Comparison of ENCODE assay signal across 11 mouse cellular contexts in genomic region chr5:120437986-120438385, GRCm38 (mm10). TPM values are rescaled to one million over a fixed set of nuclear protein-coding genes. Genes with fewer than 3 reads are reported as not detected.
DNase-seq lines count a peak whose midpoint lies in the region; ATAC-seq and TF ChIP-seq lines count a peak whose summit lies in the region.
"Had no signal": no experiment of that assay in that cellular context is flagged by ENCODE, and none has a peak within 500 bp of the region (broad histone marks: within the 10 kb centered on the region; RNA-seq: fewer than 3 reads in every experiment).

No protein-coding gene starts in this region.

- H3K9ac ChIP-seq in kidney, embryonic 16.5 days (replicated peaks; ENCODE audit: low read length), result no peak overlapping the region
- no peak overlapping the region for H3K9ac ChIP-seq in forebrain, embryonic 16.5 days (replicated peaks; ENCODE audit: low read depth, low read length)
- peak overlapping the region; percentile 71 for H3K9ac ChIP-seq in midbrain, embryonic 11.5 days (ENCODE audit: low read length)
- H3K9ac ChIP-seq in liver, postnatal 0 days (replicated peaks), result no peak overlapping the region

- peaks cover 88% of the 10 kb centered on the region for H3K27me3 ChIP-seq in kidney, embryonic 16.5 days (ENCODE audit: insufficient read depth, low read length)
- H3K27me3 ChIP-seq in forebrain, embryonic 16.5 days (replicated peaks; ENCODE audit: control insufficient read depth, insufficient read depth, low read length), result peaks cover 60% of the 10 kb centered on the region
- peaks cover 75% of the 10 kb centered on the region for H3K27me3 ChIP-seq in midbrain, embryonic 11.5 days (ENCODE audit: control insufficient read depth, insufficient read depth, low read length)
- H3K27me3 ChIP-seq in liver, postnatal 0 days (ENCODE audit: insufficient read depth, low read length), result peaks cover 84% of the 10 kb centered on the region

- no peak for TF ChIP-seq EP300 in liver, postnatal 0 days (IDR thresholded peaks at IDR 0.05; ENCODE audit: low read depth)

- H3K4me2 ChIP-seq in kidney, embryonic 16.5 days (replicated peaks; ENCODE audit: low read depth, low read length), result no peak overlapping the region; the same call in 1 of the 2 replicates
- peak overlapping the region; percentile 36 for H3K4me2 ChIP-seq in forebrain, embryonic 16.5 days (ENCODE audit: low read length)
- peak overlapping the region; percentile 70 for H3K4me2 ChIP-seq in midbrain, embryonic 11.5 days
- H3K4me2 ChIP-seq in liver, postnatal 0 days (ENCODE audit: low read depth, low read length), result no peak overlapping the region

- no peak for ATAC-seq in kidney, embryonic 16.5 days (ENCODE audit: low FRiP score, low TSS enrichment)
- no peak for ATAC-seq in forebrain, embryonic 16.5 days
- no peak for ATAC-seq in midbrain, embryonic 11.5 days (ENCODE audit: low FRiP score)
- no peak for ATAC-seq in liver, postnatal 0 days

- no peaks in the 10 kb centered on the region for H3K9me3 ChIP-seq in kidney, embryonic 16.5 days (ENCODE audit: low read length)
- no peaks in the 10 kb centered on the region for H3K9me3 ChIP-seq in forebrain, embryonic 16.5 days (ENCODE audit: control insufficient read depth, low read length)
- H3K9me3 ChIP-seq in midbrain, embryonic 11.5 days (ENCODE audit: control insufficient read depth, low read length), result no peaks in the 10 kb centered on the region
- H3K9me3 ChIP-seq in liver, postnatal 0 days (ENCODE audit: low read length), result no peaks in the 10 kb centered on the region

- DNase-seq in kidney, adult 11 months, result no peak
- DNase-seq in midbrain, embryonic 11.5 days (ENCODE audit: low spot score, missing footprints), result peak; percentile 93
- no peak for DNase-seq in adrenal gland, adult 8-10 months
- no peak for DNase-seq in liver, postnatal 0 days
- DNase-seq in ovary, adult 18-20 months (ENCODE audit: low spot score), result no peak
- no peak for DNase-seq in frontal cortex, postnatal 25 days (ENCODE audit: low spot score in 2 of 2)
- DNase-seq: kidney, postnatal 25 days; lung, postnatal 10 days had no signal

- no peak overlapping the region for H3K27ac ChIP-seq in kidney, embryonic 16.5 days (ENCODE audit: low read length)
- H3K27ac ChIP-seq in forebrain, embryonic 16.5 days (ENCODE audit: low read length), result no peak overlapping the region
- peak overlapping the region; percentile 85 for H3K27ac ChIP-seq in midbrain, embryonic 11.5 days (ENCODE audit: low read depth, low read length)
- no peak overlapping the region for H3K27ac ChIP-seq in liver, postnatal 0 days (ENCODE audit: low read depth)

- no peak for TF ChIP-seq CTCF in liver, postnatal 0 days (IDR thresholded peaks at IDR 0.05; ENCODE audit: low read depth)

- peak overlapping the region; percentile 13; the same call in 1 of the 2 replicates for H3K4me3 ChIP-seq in kidney, embryonic 16.5 days (ENCODE audit: low read length)
- H3K4me3 ChIP-seq in forebrain, embryonic 16.5 days (replicated peaks; ENCODE audit: low read length), result peak overlapping the region; percentile 21
- peak overlapping the region; percentile 47 for H3K4me3 ChIP-seq in midbrain, embryonic 11.5 days (ENCODE audit: low read depth, low read length)
- H3K4me3 ChIP-seq in liver, postnatal 0 days (ENCODE audit: low read depth, low read length), result no peak overlapping the region

- WGBS in kidney, embryonic 16.5 days, result under 1% methylated on average over 33 of the region's 33 CpGs
- WGBS in forebrain, embryonic 16.5 days, result under 1% methylated on average over 31 of the region's 33 CpGs
- WGBS in midbrain, embryonic 11.5 days, result under 1% methylated on average over 29 of the region's 33 CpGs
- WGBS in liver, postnatal 0 days (ENCODE audit: insufficient replicate concordance), result 2% methylated on average over 33 of the region's 33 CpGs

- no peaks in the 10 kb centered on the region for H3K36me3 ChIP-seq in kidney, embryonic 16.5 days (ENCODE audit: insufficient read depth, low read length)
- H3K36me3 ChIP-seq in forebrain, embryonic 16.5 days (ENCODE audit: control insufficient read depth, insufficient read depth), result no peaks in the 10 kb centered on the region
- H3K36me3 ChIP-seq in midbrain, embryonic 11.5 days (ENCODE audit: control insufficient read depth, insufficient read depth, low read length), result no peaks in the 10 kb centered on the region
- H3K36me3 ChIP-seq in liver, postnatal 0 days (replicated peaks; ENCODE audit: insufficient read depth, low read length), result no peaks in the 10 kb centered on the region

- peaks cover 23% of the 10 kb centered on the region for H3K4me1 ChIP-seq in kidney, embryonic 16.5 days (ENCODE audit: insufficient read depth, low read length)
- H3K4me1 ChIP-seq in forebrain, embryonic 16.5 days (replicated peaks; ENCODE audit: control insufficient read depth, insufficient read depth, low read length), result peaks cover 28% of the 10 kb centered on the region
- peaks cover 44% of the 10 kb centered on the region for H3K4me1 ChIP-seq in midbrain, embryonic 11.5 days (ENCODE audit: control insufficient read depth, insufficient read depth, low read length)
- H3K4me1 ChIP-seq in liver, postnatal 0 days (ENCODE audit: insufficient read depth), result peaks cover 4% of the 10 kb centered on the region; the same call in 1 of the 2 replicates

RNA-seq across cellular contexts. Expression of gene Lhx5, which starts 6.5 kb away (rescaled TPM):
- not detected in 2 replicates for polyA plus RNA-seq in kidney, embryonic 16.5 days (2015; fragmentation: Nextera tagmentation; extraction: Ambion mirVana)
- polyA plus RNA-seq in forebrain, embryonic 16.5 days (2015; fragmentation: Nextera tagmentation; extraction: Ambion mirVana), result 3.8 and 7.0 TPM in 2 replicates
- 21.5 and 22.0 TPM in 2 replicates for polyA plus RNA-seq in midbrain, embryonic 11.5 days (2014; fragmentation: Nextera tagmentation; extraction: Ambion mirVana)
- not detected for total RNA-seq in adrenal gland, adult 8-10 months (2022)
- not detected in 2 replicates for polyA plus RNA-seq in liver, postnatal 0 days (2015; fragmentation: Nextera tagmentation; extraction: Ambion mirVana)
- total RNA-seq: MEL had no signal

RNA-seq across cellular contexts. Expression of gene Sdsl, which starts 34.6 kb away (rescaled TPM):
- 13.3 and 15.3 TPM in 2 replicates for polyA plus RNA-seq in kidney, embryonic 16.5 days (2015; fragmentation: Nextera tagmentation; extraction: Ambion mirVana)
- polyA plus RNA-seq in forebrain, embryonic 16.5 days (2015; fragmentation: Nextera tagmentation; extraction: Ambion mirVana), result 1.9 and 2.3 TPM in 2 replicates
- polyA plus RNA-seq in midbrain, embryonic 11.5 days (2014; fragmentation: Nextera tagmentation; extraction: Ambion mirVana), result 4.2 TPM in 2 replicates
- total RNA-seq in adrenal gland, adult 8-10 months (2022), result 100 to 1,000 TPM in 3 of 4 experiments, 10 to 100 TPM in 1; 96.5 to 107 (median 105) TPM
- polyA plus RNA-seq in liver, postnatal 0 days (2015; fragmentation: Nextera tagmentation; extraction: Ambion mirVana), result 21.0 and 24.5 TPM in 2 replicates

RNA-seq across cellular contexts. Expression of gene Sds, which starts 38.3 kb away (rescaled TPM):
- not detected in 2 replicates for polyA plus RNA-seq in kidney, embryonic 16.5 days (2015; fragmentation: Nextera tagmentation; extraction: Ambion mirVana)
- polyA plus RNA-seq in forebrain, embryonic 16.5 days (2015; fragmentation: Nextera tagmentation; extraction: Ambion mirVana), result not detected in 2 replicates
- not detected in 2 replicates for polyA plus RNA-seq in midbrain, embryonic 11.5 days (2014; fragmentation: Nextera tagmentation; extraction: Ambion mirVana)
- under 1 TPM in 1 of 4 experiments, not detected in 3; 0.35 TPM for total RNA-seq in adrenal gland, adult 8-10 months (2022)
- 32.4 and 32.5 TPM in 2 replicates for polyA plus RNA-seq in liver, postnatal 0 days (2015; fragmentation: Nextera tagmentation; extraction: Ambion mirVana)
- total RNA-seq: MEL had no signal

Comparison
In these comparisons a context has a peak if more than half of its experiments do, and no peak if none do; other contexts are left out.
1. H3K4me2 ChIP-seq: peak in forebrain, embryonic 16.5 days (single experiment) and midbrain, embryonic 11.5 days (single experiment); none in kidney, embryonic 16.5 days (single experiment) and liver, postnatal 0 days (single experiment).
2. RNA of gene Sds, which starts 38.3 kb away (polyA plus RNA-seq): 32.4 to 32.5 TPM in liver, postnatal 0 days; not detected in forebrain, embryonic 16.5 days, not detected in midbrain, embryonic 11.5 days and not detected in kidney, embryonic 16.5 days; every median in the first group is over 10 times any median in the second.